Mouse (Mus musculus) forebrain, postnatal 0 days (tissue): ENCODE data around the gene Plin2. TPM values are rescaled to one million over a fixed set of nuclear protein-coding genes. Genes with fewer than 3 reads are reported as not detected.
"Not testable (repeated sequence)": the region's sequence is repeated elsewhere in the genome, so short reads cannot be mapped to it uniquely, and the experiment has no call there.

ENCODE experiments used
- ATAC-seq: fragments of 200-750 bp; cut with Nextera tagmentation; 2 replicates; pipeline ENCODE4 v1.8.0; 2017; ENCODE audit warnings: mild to moderate bottlenecking, moderate library complexity
- DNase-seq: peaks from one replicate; pipeline ENCODE4 v3.0.0-alpha.2; 2015
- H3K27ac ChIP-seq: fragments of 300-500 bp; sonication (generic); 2 replicates; pipeline ENCODE4 v1.5.1; 2014; ENCODE audit warnings: low read depth, mild to moderate bottlenecking, antibody characterized with exemption, low read length, moderate library complexity, mixed read lengths
- H3K27me3 ChIP-seq: fragments of 300-500 bp; sonication (generic); 2 replicates; pipeline ENCODE4 v1.6.1; 2014; ENCODE audit warnings: mild to moderate bottlenecking, low read length, mixed read lengths; ENCODE audit not compliant: insufficient read depth
- H3K36me3 ChIP-seq: fragments of 300-500 bp; sonication (generic); 2 replicates; pipeline ENCODE4 v1.6.1; 2014; ENCODE audit warnings: mild to moderate bottlenecking, moderate library complexity; ENCODE audit not compliant: insufficient read depth
- H3K4me1 ChIP-seq: fragments of 300-500 bp; sonication (generic); 2 replicates; pipeline ENCODE4 v1.6.1; 2014; ENCODE audit warnings: antibody characterized with exemption; ENCODE audit not compliant: insufficient read depth
- H3K4me2 ChIP-seq: fragments of 300-500 bp; sonication (generic); 2 replicates; pipeline ENCODE4 v1.6.1; 2014; ENCODE audit warnings: low read depth, mild to moderate bottlenecking, moderate library complexity
- H3K4me3 ChIP-seq: fragments of 300-500 bp; sonication (generic); 2 replicates; pipeline ENCODE4 v1.5.1; 2014; ENCODE audit warnings: low read depth, low read length, mixed read lengths
- H3K9ac ChIP-seq: fragments of 300-500 bp; sonication (generic); 2 replicates; pipeline ENCODE4 v1.6.1; 2014; ENCODE audit warnings: mild to moderate bottlenecking
- H3K9me3 ChIP-seq: fragments of 300-500 bp; sonication (generic); 2 replicates; pipeline ENCODE4 v1.6.1; 2016; ENCODE audit warnings: low read length
- CTCF ChIP-seq: sonication (generic); IDR thresholded peaks from 2 replicates; pipeline ENCODE4 v1.5.1; 2016; ENCODE audit warnings: antibody characterized with exemption, control low read depth, low read depth
- WGBS: fragments of 180-500 bp; shearing (Covaris S2); extraction: QIAGEN DNeasy Blood & Tissue Kit; methylation state at CpG from one replicate; pipeline ENCODE4 v1.1.7; 2014; 5-methylcytosine and 5-hydroxymethylcytosine counted together
- polyA plus RNA-seq: library from polyadenylated mRNA; unstranded; fragments of >200 nt; fragmentation: Nextera tagmentation; extraction: Ambion mirVana; gene quantifications from 2 replicates; pipeline ENCODE4 v1.2.1, GENCODE M21; 2015
- total RNA-seq: library from RNA; depleted of rRNA; stranded (reverse); fragments of >200 nt; gene quantifications from 2 replicates; pipeline ENCODE4 v1.2.3, GENCODE M21; 2014

Gene Plin2
- total and polyA plus RNA-seq, 2 experiments from 2014 or later = 32.7 to 36.2 TPM

DNA sequence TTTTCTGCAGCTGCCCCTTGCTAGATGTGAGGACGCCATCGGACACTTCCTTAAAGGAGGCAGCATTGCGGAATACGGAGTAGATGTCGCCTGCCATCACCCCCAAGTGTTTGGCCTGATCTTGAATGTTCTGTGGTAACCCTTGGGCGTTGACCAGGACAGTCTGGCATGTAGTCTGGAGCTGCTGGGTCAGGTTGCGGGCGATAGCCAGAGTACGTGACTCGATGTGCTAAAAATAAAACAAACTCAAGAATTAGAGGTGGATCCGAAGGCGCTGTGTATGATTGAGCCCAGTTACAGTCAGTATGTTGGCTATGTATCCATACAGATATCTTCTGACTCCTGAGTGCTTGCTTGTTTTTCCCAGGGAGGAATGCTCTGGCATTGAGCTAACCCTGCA, 12.7 kb downstream of the Plin2 start:
- H3K27ac ChIP-seq = no peak overlapping the region
- H3K4me3 ChIP-seq = no peak overlapping the region
- DNase-seq (no peak), ATAC-seq (no peak)
- no peak for TF ChIP-seq CTCF
- no peaks in the 10 kb centered on the region for H3K4me1 ChIP-seq
- WGBS = 96% methylated on average over 12 of the region's 12 CpGs
- H3K27me3 ChIP-seq = no peaks in the 10 kb centered on the region
- no peak overlapping the region for H3K4me2 ChIP-seq
- H3K9ac ChIP-seq = no peak overlapping the region
- H3K36me3 ChIP-seq = peaks cover 37% of the 10 kb centered on the region
- no peaks in the 10 kb centered on the region for H3K9me3 ChIP-seq

- H3K9ac ChIP-seq, H3K4me1 ChIP-seq, H3K4me2 ChIP-seq, ATAC-seq, DNase-seq, H3K9me3 ChIP-seq, H3K27ac ChIP-seq, H3K27me3 ChIP-seq, H3K4me3 ChIP-seq: not testable (repeated sequence)
- H3K36me3 ChIP-seq = peaks cover 37% of the 10 kb centered on the region
- 95% methylated on average over 8 of the region's 8 CpGs for WGBS
Measured at GRCm38 (mm10) chr4:86656410-86656809, 13.4 kb downstream of the Plin2 start.

GRCm38 (mm10) chr4:86651686-86652384, 18.0 kb downstream of the Plin2 start:
- Histone ChIP-seq H3K4me3 (no peak overlapping the region), H3K36me3 (peaks cover 8% of the 10 kb centered on the region; the same call in 1 of the 2 replicates), H3K4me1 (no peaks in the 10 kb centered on the region), H3K4me2 (no peak overlapping the region), H3K27ac (no peak overlapping the region), H3K9me3 (no peaks in the 10 kb centered on the region), H3K27me3 (no peaks in the 10 kb centered on the region), H3K9ac (no peak overlapping the region)
- ATAC-seq (no peak), DNase-seq (no peak)
- 69% methylated on average over 10 of the region's 10 CpGs for WGBS
- TF ChIP-seq CTCF = peak; percentile 52

GRCm38 (mm10) chr4:86648394-86648793, 21.5 kb downstream of the Plin2 start:
- H3K9ac ChIP-seq, ATAC-seq, H3K27me3 ChIP-seq, H3K4me3 ChIP-seq, DNase-seq, H3K4me1 ChIP-seq, H3K27ac ChIP-seq, H3K9me3 ChIP-seq, H3K36me3 ChIP-seq, H3K4me2 ChIP-seq: not testable (repeated sequence)
- WGBS = 92% methylated on average over 10 of the region's 13 CpGs

- not testable (repeated sequence) for H3K27me3 ChIP-seq, H3K9me3 ChIP-seq, H3K36me3 ChIP-seq, DNase-seq, H3K4me3 ChIP-seq, H3K4me1 ChIP-seq, H3K4me2 ChIP-seq, ATAC-seq, H3K9ac ChIP-seq, H3K27ac ChIP-seq
- WGBS = 94% methylated on average over 9 of the region's 9 CpGs
Measured at GRCm38 (mm10) chr4:86637561-86637960, 32.3 kb downstream of the Plin2 start.

- not testable (repeated sequence) for ATAC-seq
Measured at GRCm38 (mm10) chr4:86634873-86635272, 35.0 kb downstream of the Plin2 start.

DNA sequence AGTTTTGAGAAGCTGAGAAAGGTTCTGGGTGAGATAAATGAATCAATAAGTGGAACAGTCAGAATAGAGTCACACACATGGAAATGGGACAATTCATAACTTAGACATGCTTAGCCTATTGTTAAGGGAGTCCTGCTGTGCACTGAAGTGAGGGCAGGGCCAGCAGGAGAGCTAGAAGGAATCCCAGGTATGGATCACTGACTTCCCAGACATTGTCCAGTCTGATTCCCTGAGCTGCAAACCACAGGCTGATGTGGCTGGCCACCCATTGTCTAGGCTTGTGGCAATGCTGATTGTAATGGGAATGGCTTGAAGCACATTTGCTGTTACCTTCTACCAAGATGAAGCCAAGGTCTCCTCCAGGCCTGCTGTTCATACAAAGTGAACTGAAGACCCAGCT, 35.5 kb downstream of the Plin2 start:
- ATAC-seq, DNase-seq, H3K36me3 ChIP-seq, H3K27ac ChIP-seq, H3K4me3 ChIP-seq, H3K9ac ChIP-seq, H3K4me2 ChIP-seq, H3K4me1 ChIP-seq, H3K9me3 ChIP-seq, H3K27me3 ChIP-seq: not testable (repeated sequence)

More at GRCm38 (mm10) chr4:86634873-86635272, 35.0 kb downstream of the Plin2 start:
- not testable (repeated sequence) for H3K27me3 ChIP-seq, DNase-seq, H3K36me3 ChIP-seq, H3K4me3 ChIP-seq, H3K9me3 ChIP-seq, H3K4me1 ChIP-seq, H3K4me2 ChIP-seq, H3K27ac ChIP-seq, H3K9ac ChIP-seq

GRCm38 (mm10) chr4:86632556-86632955, 37.3 kb downstream of the Plin2 start:
- H3K36me3 ChIP-seq, H3K4me1 ChIP-seq, H3K4me2 ChIP-seq, H3K27ac ChIP-seq, DNase-seq, H3K9ac ChIP-seq, H3K27me3 ChIP-seq, ATAC-seq, H3K9me3 ChIP-seq, H3K4me3 ChIP-seq: not testable (repeated sequence)
- WGBS = 66% methylated on average over 4 of the region's 5 CpGs
